Mouse (Mus musculus) lung, embryonic 15.5 days (tissue): ENCODE measurements at regions not wholly inside any gene's neighbourhood (a gene's known extent, or its start where the extent isn't known, plus 50 kb on each side); places are given as distances from the start of the nearest gene placed in this dataset.
A peak's percentile ranks its signal among the peaks of the same experiment; 100 is the strongest.

Source experiments
- ATAC-seq: fragments of 200-750 bp; cut with Nextera tagmentation; 2 replicates; pipeline ENCODE4 v1.8.0; 2017; ENCODE audit warnings: moderate number of reproducible peaks, borderline replicate concordance; ENCODE audit not compliant: low FRiP score, low TSS enrichment; ENCODE audit errors: extremely low read depth
- H3K27ac ChIP-seq: fragments of 300-500 bp; sonication (generic); 2 replicates; pipeline ENCODE4 v1.5.1; 2015; ENCODE audit warnings: moderate library complexity, mild to moderate bottlenecking, inconsistent platforms
- H3K27me3 ChIP-seq: fragments of 300-500 bp; sonication (generic); 2 replicates; pipeline ENCODE4 v1.6.1; 2015; ENCODE audit warnings: inconsistent platforms
- H3K36me3 ChIP-seq: fragments of 300-500 bp; sonication (generic); 2 replicates; pipeline ENCODE4 v1.6.1; 2015; ENCODE audit warnings: inconsistent platforms
- H3K4me1 ChIP-seq: fragments of 300-500 bp; sonication (generic); 2 replicates; pipeline ENCODE4 v1.6.1; 2015; ENCODE audit warnings: inconsistent platforms
- H3K4me2 ChIP-seq: fragments of 300-500 bp; sonication (generic); 2 replicates; pipeline ENCODE4 v1.6.1; 2015; ENCODE audit warnings: inconsistent platforms, mild to moderate bottlenecking, moderate library complexity
- H3K4me3 ChIP-seq: fragments of 300-500 bp; sonication (generic); 2 replicates; pipeline ENCODE4 v1.5.1; 2015; ENCODE audit warnings: mild to moderate bottlenecking, inconsistent platforms
- H3K9ac ChIP-seq: fragments of 300-500 bp; sonication (generic); 2 replicates; pipeline ENCODE4 v1.6.1; 2015; ENCODE audit warnings: inconsistent platforms
- H3K9me3 ChIP-seq: fragments of 300-500 bp; sonication (generic); 2 replicates; pipeline ENCODE4 v1.6.1; 2016; ENCODE audit warnings: inconsistent platforms
- WGBS: fragments of 180-500 bp; shearing (Covaris S2); methylation state at CpG from one replicate; pipeline ENCODE4 v1.1.7; 2015; 5-methylcytosine and 5-hydroxymethylcytosine counted together

DNA sequence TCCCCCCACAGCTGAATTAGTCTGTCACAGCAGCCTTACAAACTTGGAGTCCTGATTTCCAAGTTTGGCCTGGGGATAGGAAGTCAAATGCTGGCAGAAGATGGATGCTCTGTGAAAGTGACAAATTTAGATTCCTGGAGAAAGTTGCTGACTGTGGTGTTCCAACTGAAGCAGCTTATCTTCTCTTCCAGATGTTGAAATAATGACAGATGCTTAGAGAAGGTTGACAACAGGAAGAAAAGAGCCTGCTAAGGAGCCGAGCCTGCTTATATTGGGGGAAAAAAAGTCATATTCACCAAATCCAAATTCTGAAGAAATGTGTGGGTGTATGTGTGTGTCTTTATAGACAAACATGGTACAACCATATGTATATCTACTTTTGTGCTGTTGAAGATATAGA lies 1380.4 kb upstream of the Cdh8 start:
- Histone ChIP-seq H3K27ac (no peak overlapping the region), H3K27me3 (no peaks in the 10 kb centered on the region), H3K4me2 (no peak overlapping the region), H3K36me3 (no peaks in the 10 kb centered on the region), H3K9me3 (no peaks in the 10 kb centered on the region), H3K4me1 (no peaks in the 10 kb centered on the region), H3K4me3 (no peak overlapping the region), H3K9ac (no peak overlapping the region)
- no peak for ATAC-seq
- WGBS, result 37% methylated on average over 1 of the region's 1 CpGs

DNA sequence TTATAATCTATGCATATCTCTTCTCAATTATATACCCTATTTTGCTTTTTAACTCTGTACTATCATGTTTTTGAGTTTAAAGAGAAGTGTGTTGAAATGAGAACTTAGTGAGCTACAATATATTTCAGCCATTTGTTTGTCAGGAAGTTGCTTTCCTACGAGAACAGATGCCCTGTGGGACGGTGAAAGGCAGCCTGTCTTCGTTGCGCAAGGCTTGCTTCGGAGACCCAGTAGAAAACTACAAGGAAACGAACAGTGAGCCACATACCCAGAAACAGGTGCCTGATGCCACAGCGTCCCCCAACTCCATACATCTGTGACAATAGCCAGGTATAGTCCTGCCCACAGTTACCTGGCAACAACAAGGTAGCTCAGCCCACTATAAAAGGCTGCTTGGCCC lies 1377.7 kb upstream of the Cdh8 start:
- no peaks in the 10 kb centered on the region for H3K27me3 ChIP-seq
- H3K36me3 ChIP-seq, result no peaks in the 10 kb centered on the region
- H3K4me1 ChIP-seq, result no peaks in the 10 kb centered on the region
- WGBS, result 83% methylated on average over 7 of the region's 7 CpGs
- no peak overlapping the region for H3K4me3 ChIP-seq
- no peak overlapping the region for H3K4me2 ChIP-seq
- no peak overlapping the region for H3K27ac ChIP-seq
- H3K9ac ChIP-seq, result no peak overlapping the region
- no peak for ATAC-seq
- H3K9me3 ChIP-seq, result no peaks in the 10 kb centered on the region

- 75% methylated on average over 11 of the region's 11 CpGs for whole genome bisulfite sequencing
- Histone ChIP-seq H3K9ac (no peak overlapping the region), H3K27ac (no peak overlapping the region), H3K4me1 (no peaks in the 10 kb centered on the region), H3K36me3 (no peaks in the 10 kb centered on the region), H3K4me2 (no peak overlapping the region), H3K9me3 (no peaks in the 10 kb centered on the region), H3K4me3 (no peak overlapping the region), H3K27me3 (no peaks in the 10 kb centered on the region)
- no peak for ATAC-seq
Observed at GRCm38 (mm10) chr8:100790592-100791141, 1374.4 kb upstream of the Cdh8 start.

- H3K4me3 ChIP-seq, result no peak overlapping the region
- 65% methylated on average over 6 of the region's 6 CpGs for WGBS
- no peak overlapping the region for H3K4me2 ChIP-seq
- ATAC-seq, result no peak
- no peaks in the 10 kb centered on the region for H3K4me1 ChIP-seq
- no peaks in the 10 kb centered on the region for H3K9me3 ChIP-seq
- H3K27me3 ChIP-seq, result no peaks in the 10 kb centered on the region
- no peak overlapping the region for H3K27ac ChIP-seq
- no peaks in the 10 kb centered on the region for H3K36me3 ChIP-seq
- no peak overlapping the region for H3K9ac ChIP-seq
Observed at GRCm38 (mm10) chr8:100788132-100788531, 1371.9 kb upstream of the Cdh8 start.

- Histone ChIP-seq H3K4me3 (no peak overlapping the region), H3K36me3 (no peaks in the 10 kb centered on the region), H3K9me3 (no peaks in the 10 kb centered on the region), H3K27me3 (no peaks in the 10 kb centered on the region), H3K9ac (no peak overlapping the region), H3K4me1 (no peaks in the 10 kb centered on the region), H3K27ac (no peak overlapping the region), H3K4me2 (peak overlapping the region; percentile 30; the same call in 1 of the 2 replicates)
- ATAC-seq, result peak; percentile 42; the same call in 1 of the 2 replicates
- 20% methylated on average over 9 of the region's 9 CpGs for WGBS
Observed at GRCm38 (mm10) chr8:100772742-100773370, 1356.6 kb upstream of the Cdh8 start.

DNA sequence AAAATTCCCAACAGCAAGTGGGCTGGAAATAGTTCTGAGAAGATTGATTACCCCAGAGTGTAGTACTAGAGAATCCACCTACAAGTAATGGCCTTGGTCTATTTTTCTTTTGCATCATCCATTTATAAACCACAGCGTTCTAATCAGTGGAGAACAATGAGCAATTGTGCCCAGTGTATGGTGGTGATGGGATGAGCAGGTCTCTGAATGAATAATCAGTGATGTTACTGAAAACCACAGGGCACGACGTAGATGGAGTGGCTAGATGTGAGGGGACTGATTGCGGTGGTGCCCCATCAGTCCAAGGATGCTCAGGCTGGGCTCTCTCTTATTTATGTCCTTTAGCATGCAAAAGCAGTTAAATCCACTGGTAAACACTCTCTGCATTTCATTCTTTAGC lies 1353.3 kb upstream of the Cdh8 start:
- Histone ChIP-seq H3K4me3 (no peak overlapping the region), H3K4me1 (no peaks in the 10 kb centered on the region), H3K9ac (no peak overlapping the region), H3K9me3 (no peaks in the 10 kb centered on the region), H3K4me2 (no peak overlapping the region), H3K27ac (no peak overlapping the region), H3K36me3 (no peaks in the 10 kb centered on the region), H3K27me3 (no peaks in the 10 kb centered on the region)
- ATAC-seq, result no peak
- WGBS, result 74% methylated on average over 4 of the region's 4 CpGs

DNA sequence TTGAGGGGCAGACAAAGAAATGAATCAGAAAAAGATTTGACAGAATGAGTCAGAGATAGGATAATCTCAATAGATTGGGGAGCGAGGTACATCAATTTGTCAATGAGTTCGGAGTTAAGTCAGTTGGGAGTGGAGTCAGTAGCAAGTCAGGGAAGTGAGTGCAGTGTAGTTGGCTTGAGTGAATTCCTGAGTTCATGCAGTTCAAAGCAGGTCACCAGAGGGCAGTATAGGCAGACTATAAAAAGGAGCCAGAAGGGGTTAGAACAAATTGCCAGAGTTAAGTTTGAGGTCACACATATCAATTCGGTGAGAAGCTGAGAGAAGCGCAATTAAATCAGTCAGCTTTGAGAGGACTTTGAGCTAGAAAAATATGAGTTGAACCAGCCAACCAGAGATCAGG lies 1317.7 kb upstream of the Cdh8 start:
- Histone ChIP-seq H3K27me3 (no peaks in the 10 kb centered on the region), H3K9ac (no peak overlapping the region), H3K4me1 (no peaks in the 10 kb centered on the region), H3K27ac (no peak overlapping the region), H3K9me3 (no peaks in the 10 kb centered on the region), H3K36me3 (no peaks in the 10 kb centered on the region), H3K4me3 (no peak overlapping the region), H3K4me2 (no peak overlapping the region)
- no peak for ATAC-seq
- WGBS, result 75% methylated on average over 4 of the region's 4 CpGs

- ATAC-seq, result no peak
- H3K27ac ChIP-seq, result no peak overlapping the region
- H3K36me3 ChIP-seq, result no peaks in the 10 kb centered on the region
- no peaks in the 10 kb centered on the region for H3K4me1 ChIP-seq
- H3K9me3 ChIP-seq, result no peaks in the 10 kb centered on the region
- no peak overlapping the region for H3K4me2 ChIP-seq
- no peak overlapping the region for H3K9ac ChIP-seq
- 69% methylated on average over 2 of the region's 2 CpGs for WGBS
- H3K27me3 ChIP-seq, result no peaks in the 10 kb centered on the region
- no peak overlapping the region for H3K4me3 ChIP-seq
Observed at GRCm38 (mm10) chr8:100702365-100702764, 1286.1 kb upstream of the Cdh8 start.

DNA sequence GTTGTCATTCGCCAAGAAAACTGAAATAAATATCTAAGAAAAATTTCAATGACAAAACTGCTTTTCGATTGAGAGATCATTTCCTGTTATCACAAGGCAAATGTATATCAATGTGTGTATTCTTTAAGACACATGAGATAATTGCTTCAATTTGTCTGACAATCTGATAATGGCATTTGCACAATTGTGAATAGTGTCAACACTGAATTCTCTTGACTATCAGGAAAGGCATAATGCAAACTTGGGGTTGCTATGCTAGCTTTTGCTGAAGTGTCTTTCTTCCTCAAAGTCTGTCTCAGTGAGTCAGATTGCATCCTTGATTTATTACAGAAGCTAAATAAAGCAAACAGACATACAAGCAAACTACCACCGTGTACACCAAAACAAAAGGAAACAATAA lies 1278.8 kb upstream of the Cdh8 start:
- Histone ChIP-seq H3K4me2 (no peak overlapping the region), H3K4me1 (no peaks in the 10 kb centered on the region), H3K27ac (no peak overlapping the region), H3K9me3 (no peaks in the 10 kb centered on the region), H3K27me3 (no peaks in the 10 kb centered on the region), H3K36me3 (no peaks in the 10 kb centered on the region), H3K9ac (no peak overlapping the region), H3K4me3 (no peak overlapping the region)
- 72% methylated on average over 3 of the region's 3 CpGs for WGBS
- ATAC-seq, result no peak

- Histone ChIP-seq H3K27me3 (no peaks in the 10 kb centered on the region), H3K27ac (no peak overlapping the region), H3K9me3 (no peaks in the 10 kb centered on the region), H3K9ac (no peak overlapping the region), H3K36me3 (no peaks in the 10 kb centered on the region), H3K4me3 (no peak overlapping the region), H3K4me1 (no peaks in the 10 kb centered on the region), H3K4me2 (no peak overlapping the region)
- 53% methylated on average over 3 of the region's 3 CpGs for WGBS
- no peak for ATAC-seq
Observed at GRCm38 (mm10) chr8:100678580-100678979, 1262.3 kb upstream of the Cdh8 start.
